9 mouse cellular contexts compared by ENCODE assay signal in genomic region chr5:33430511-33431172, GRCm38 (mm10). TPM values are rescaled to one million over a fixed set of nuclear protein-coding genes. Genes with fewer than 3 reads are reported as not detected.
DNase-seq lines count a peak whose midpoint lies in the region; ATAC-seq lines count a peak whose summit lies in the region.
"Had no signal": no experiment of that assay in that cellular context is flagged by ENCODE, and none has a peak within 500 bp of the region (broad histone marks: within the 10 kb centered on the region; RNA-seq: fewer than 3 reads in every experiment).

No protein-coding gene starts in this region.

- ATAC-seq in forebrain, embryonic 12.5 days (ENCODE audit: low FRiP score) = no peak
- no peak for ATAC-seq in limb, embryonic 13.5 days (ENCODE audit: low FRiP score, low read depth)
- ATAC-seq in stomach, embryonic 16.5 days (ENCODE audit: insufficient read depth, low FRiP score) = no peak

- peaks cover 47% of the 10 kb centered on the region for H3K4me1 ChIP-seq in forebrain, embryonic 12.5 days
- peaks cover 45% of the 10 kb centered on the region for H3K4me1 ChIP-seq in limb, embryonic 13.5 days
- peaks cover 14% of the 10 kb centered on the region for H3K4me1 ChIP-seq in stomach, embryonic 16.5 days (ENCODE audit: control insufficient read depth, insufficient read depth, low read length)

- H3K36me3 ChIP-seq in forebrain, embryonic 12.5 days (replicated peaks) = no peaks in the 10 kb centered on the region
- H3K36me3 ChIP-seq in limb, embryonic 13.5 days = no peaks in the 10 kb centered on the region
- no peaks in the 10 kb centered on the region for H3K36me3 ChIP-seq in stomach, embryonic 16.5 days (ENCODE audit: control insufficient read depth, insufficient read depth, low read length)

- no peaks in the 10 kb centered on the region for H3K9me3 ChIP-seq in forebrain, embryonic 12.5 days
- no peaks in the 10 kb centered on the region for H3K9me3 ChIP-seq in limb, embryonic 13.5 days
- no peaks in the 10 kb centered on the region for H3K9me3 ChIP-seq in stomach, embryonic 16.5 days (replicated peaks; ENCODE audit: control insufficient read depth, low read length)

- peak overlapping the region; percentile 47 for H3K4me2 ChIP-seq in forebrain, embryonic 12.5 days
- H3K4me2 ChIP-seq in limb, embryonic 13.5 days (replicated peaks) = peak overlapping the region; percentile 57
- peak overlapping the region; percentile 35 for H3K4me2 ChIP-seq in stomach, embryonic 16.5 days (ENCODE audit: low read depth, low read length)

- H3K27me3 ChIP-seq in forebrain, embryonic 12.5 days = peaks cover 100% of the 10 kb centered on the region
- peaks cover 99% of the 10 kb centered on the region for H3K27me3 ChIP-seq in limb, embryonic 13.5 days
- H3K27me3 ChIP-seq in stomach, embryonic 16.5 days (ENCODE audit: control insufficient read depth, insufficient read depth, low read length) = peaks cover 81% of the 10 kb centered on the region

- H3K4me3 ChIP-seq in forebrain, embryonic 12.5 days (replicated peaks) = peak overlapping the region; percentile 23
- H3K4me3 ChIP-seq in limb, embryonic 13.5 days = peak overlapping the region; percentile 36
- H3K4me3 ChIP-seq in stomach, embryonic 16.5 days (replicated peaks; ENCODE audit: low read length) = peak overlapping the region; percentile 28

- no peak overlapping the region for H3K27ac ChIP-seq in forebrain, embryonic 12.5 days
- H3K27ac ChIP-seq in limb, embryonic 13.5 days = no peak overlapping the region
- no peak overlapping the region for H3K27ac ChIP-seq in stomach, embryonic 16.5 days (ENCODE audit: low read length)

- DNase-seq in right cerebral cortex, postnatal 25 days = peak; percentile 18
- DNase-seq in right cerebral cortex, postnatal 10 days (ENCODE audit: low spot score in 2 of 2) = no peak
- no peak for DNase-seq in adrenal gland, adult 8-10 months
- DNase-seq in gastrocnemius, postnatal 25 days = no peak
- DNase-seq: thymus, adult 2 months had no signal

- peak overlapping the region; percentile 12; the same call in 1 of the 2 replicates for H3K9ac ChIP-seq in forebrain, embryonic 12.5 days
- H3K9ac ChIP-seq in limb, embryonic 13.5 days = no peak overlapping the region
- no peak overlapping the region for H3K9ac ChIP-seq in stomach, embryonic 16.5 days (ENCODE audit: low read length)

- WGBS in forebrain, embryonic 12.5 days = under 1% methylated on average over 47 of the region's 64 CpGs
- WGBS in limb, embryonic 13.5 days = under 1% methylated on average over 64 of the region's 64 CpGs
- WGBS in stomach, embryonic 16.5 days = 2% methylated on average over 64 of the region's 64 CpGs

RNA-seq across cellular contexts. Expression of gene Nkx1-1, which starts 3.1 kb away (rescaled TPM):
- polyA plus RNA-seq in forebrain, embryonic 12.5 days (2016; fragmentation: Nextera tagmentation; extraction: Ambion mirVana) = not detected in 2 replicates
- polyA plus RNA-seq in limb, embryonic 13.5 days (2015; fragmentation: Nextera tagmentation; extraction: Ambion mirVana) = not detected in 2 replicates
- polyA plus RNA-seq in stomach, embryonic 16.5 days (2015; fragmentation: Nextera tagmentation; extraction: Ambion mirVana) = not detected in 2 replicates
- not detected for total RNA-seq in adrenal gland, adult 8-10 months (2022)
- not detected for total RNA-seq in gastrocnemius, postnatal 25 days (2021)
- total RNA-seq: layer of hippocampus, postnatal 25 days had no signal
- polyA plus RNA-seq: thymus, adult 2 months had no signal

RNA-seq across cellular contexts. Expression of gene Uvssa, which starts 52.3 kb away (rescaled TPM):
- polyA plus RNA-seq in forebrain, embryonic 12.5 days (2016; fragmentation: Nextera tagmentation; extraction: Ambion mirVana) = 8.0 and 9.0 TPM in 2 replicates
- 13.1 and 13.9 TPM in 2 replicates for polyA plus RNA-seq in limb, embryonic 13.5 days (2015; fragmentation: Nextera tagmentation; extraction: Ambion mirVana)
- polyA plus RNA-seq in stomach, embryonic 16.5 days (2015; fragmentation: Nextera tagmentation; extraction: Ambion mirVana) = 9.5 and 9.8 TPM in 2 replicates
- 10 to 100 TPM in 2 of 4 experiments, 1 to 10 TPM in 2; 6.1 to 18.4 (median 13.6) TPM for total RNA-seq in adrenal gland, adult 8-10 months (2022)
- total RNA-seq in gastrocnemius, postnatal 25 days (2021) = 1 to 10 TPM; 2.1 to 2.8 TPM
